Mouse (Mus musculus) MEL (cell line): Measurements from ENCODE around the gene St6galnac3. TPM values are rescaled to one million over a fixed set of nuclear protein-coding genes. Genes with fewer than 3 reads are reported as not detected.

Experiments
- DNase-seq: peaks from one replicate; pipeline ENCODE4 v3.0.0; 2011; ENCODE audit warnings: low read depth, low spot score
- H3K27ac ChIP-seq: 2 replicates; pipeline ENCODE4 v1.5.1; 2012; ENCODE audit warnings: low read depth, mild to moderate bottlenecking, control low read depth, low read length, moderate library complexity; ENCODE audit not compliant: control insufficient read depth
- H3K27me3 ChIP-seq, 2 experiments: fragments of 150-350 bp in 1 of 2; sonication (generic) in 1 of 2; 2 replicates each; pipeline ENCODE4 v1.6.1; 2012; ENCODE audit warnings: low read length in 2 of 2, mild to moderate bottlenecking in 2 of 2, improper control_type of control experiment in 1 of 2, moderate library complexity in 1 of 2; ENCODE audit not compliant: insufficient read depth in 2 of 2, control insufficient read depth in 1 of 2
- H3K36me3 ChIP-seq, 2 experiments: 2 replicates each; pipeline ENCODE4 v1.6.1; 2012 to 2014; ENCODE audit warnings: low read length in 2 of 2, improper control_type of control experiment in 1 of 2, inconsistent platforms in 1 of 2, mild to moderate bottlenecking in 1 of 2; ENCODE audit not compliant: insufficient read depth in 2 of 2, control insufficient read depth in 1 of 2
- H3K4me1 ChIP-seq, 2 experiments: fragments of 150-350 bp in 1 of 2; sonication (generic) in 1 of 2; 2 replicates each; pipeline ENCODE4 v1.6.1; 2012; ENCODE audit warnings: low read length in 2 of 2, improper control_type of control experiment in 1 of 2, mild to moderate bottlenecking in 1 of 2; ENCODE audit not compliant: insufficient read depth in 2 of 2, control insufficient read depth in 1 of 2
- H3K4me3 ChIP-seq, 2 experiments: fragments of 150-350 bp in 1 of 2; sonication (generic) in 1 of 2; 2 replicates each; pipeline ENCODE4 v1.5.1; 2012; ENCODE audit warnings: low read depth in 2 of 2, low read length in 2 of 2, mild to moderate bottlenecking in 2 of 2, moderate library complexity in 2 of 2, control low read depth in 1 of 2, improper control_type of control experiment in 1 of 2; ENCODE audit not compliant: control insufficient read depth in 1 of 2, insufficient read depth in 1 of 2
- H3K79me2 ChIP-seq: 2 replicates; pipeline ENCODE4 v1.6.1; 2012; ENCODE audit warnings: mild to moderate bottlenecking, low read length, moderate library complexity; ENCODE audit not compliant: control insufficient read depth, poor library complexity, insufficient read depth
- H3K9ac ChIP-seq: 2 replicates; pipeline ENCODE4 v1.6.1; 2012; ENCODE audit warnings: low read depth, mild to moderate bottlenecking, control low read depth, low read length, moderate library complexity; ENCODE audit not compliant: control insufficient read depth, poor library complexity, severe bottlenecking
- H3K9me3 ChIP-seq: fragments of 150-350 bp; sonication (generic); replicated peaks from 2 replicates; pipeline ENCODE4 v1.6.1; 2012; ENCODE audit warnings: mild to moderate bottlenecking, low read length, improper control_type of control experiment, moderate library complexity; ENCODE audit not compliant: insufficient read depth
- BHLHE40 ChIP-seq: IDR thresholded peaks from 2 replicates; pipeline ENCODE4 v1.6.1; 2012; ENCODE audit warnings: low read depth, mild to moderate bottlenecking, inconsistent platforms, low read length, improper control_type of control experiment, borderline replicate concordance
- CHD1 ChIP-seq: IDR thresholded peaks from 2 replicates; pipeline ENCODE4 v1.6.1; 2012; ENCODE audit warnings: low read depth, mild to moderate bottlenecking, inconsistent platforms, low read length, improper control_type of control experiment
- E2F4 ChIP-seq: IDR thresholded peaks from 2 replicates; pipeline ENCODE4 v1.6.1; 2011; ENCODE audit warnings: low read depth, low read length, improper control_type of control experiment, borderline replicate concordance
- ELF1 ChIP-seq: IDR thresholded peaks from 2 replicates; pipeline ENCODE4 v1.6.1; 2014; ENCODE audit warnings: low read depth, mild to moderate bottlenecking, inconsistent platforms, low read length, improper control_type of control experiment, moderate library complexity
- EP300 ChIP-seq, 2 experiments: IDR thresholded peaks; 2 replicates each; pipeline ENCODE4 v1.6.1; 2011; ENCODE audit warnings: improper control_type of control experiment in 2 of 2, low read length in 2 of 2, low read depth in 1 of 2, mild to moderate bottlenecking in 1 of 2
- ETS1 ChIP-seq: IDR thresholded peaks from 2 replicates; pipeline ENCODE4 v1.6.1; 2012; ENCODE audit warnings: low read depth, mild to moderate bottlenecking, inconsistent platforms, low read length, improper control_type of control experiment, moderate library complexity
- GABPA ChIP-seq: IDR thresholded peaks from 2 replicates; pipeline ENCODE4 v1.6.1; 2012; ENCODE audit warnings: low read depth, mild to moderate bottlenecking, inconsistent platforms, low read length, improper control_type of control experiment, moderate library complexity
- GATA1 ChIP-seq: IDR thresholded peaks from 2 replicates; pipeline ENCODE4 v1.6.1; 2011; ENCODE audit warnings: low read depth, low read length, improper control_type of control experiment
- JUND ChIP-seq: IDR thresholded peaks from 2 replicates; pipeline ENCODE4 v1.6.1; 2011; ENCODE audit warnings: low read depth, mild to moderate bottlenecking, improper control_type of control experiment, low read length
- MEF2A ChIP-seq: IDR thresholded peaks from 2 replicates; pipeline ENCODE4 v1.6.1; 2014; ENCODE audit warnings: low read depth, mild to moderate bottlenecking, inconsistent platforms, low read length, improper control_type of control experiment; ENCODE audit not compliant: poor library complexity, insufficient replicate concordance, severe bottlenecking; ENCODE audit errors: extremely low read depth
- NELFE ChIP-seq: IDR thresholded peaks from 2 replicates; pipeline ENCODE4 v1.6.1; 2011; ENCODE audit warnings: low read depth, low read length, improper control_type of control experiment
- NRF1 ChIP-seq: IDR thresholded peaks from 2 replicates; pipeline ENCODE4 v1.6.1; 2014; ENCODE audit warnings: low read depth, mild to moderate bottlenecking, inconsistent platforms, low read length, improper control_type of control experiment, moderate library complexity; ENCODE audit not compliant: poor library complexity, insufficient read depth, severe bottlenecking
- RAD21 ChIP-seq: IDR thresholded peaks from 2 replicates; pipeline ENCODE4 v1.6.1; 2011; ENCODE audit warnings: mild to moderate bottlenecking, low read depth, low read length, improper control_type of control experiment
- RCOR1 ChIP-seq: IDR thresholded peaks from 2 replicates; pipeline ENCODE4 v1.6.1; 2012; ENCODE audit warnings: low read depth, mild to moderate bottlenecking, inconsistent platforms, low read length, improper control_type of control experiment
- SIN3A ChIP-seq: IDR thresholded peaks from 2 replicates; pipeline ENCODE4 v1.6.1; 2012; ENCODE audit warnings: low read length, improper control_type of control experiment, inconsistent platforms
- SMC3 ChIP-seq: IDR thresholded peaks from 2 replicates; pipeline ENCODE4 v1.6.1; 2011; ENCODE audit warnings: low read depth, low read length, improper control_type of control experiment
- TAL1 ChIP-seq: IDR thresholded peaks from 2 replicates; pipeline ENCODE4 v1.6.1; 2012; ENCODE audit warnings: mild to moderate bottlenecking, inconsistent platforms, low read length, moderate library complexity, mixed read lengths
- USF2 ChIP-seq, 2 experiments: IDR thresholded peaks; 2 replicates each; pipeline ENCODE4 v1.6.1; 2011 to 2012; ENCODE audit warnings: improper control_type of control experiment in 2 of 2, low read length in 2 of 2, borderline replicate concordance in 1 of 2, inconsistent platforms in 1 of 2, low read depth in 1 of 2, mild to moderate bottlenecking in 1 of 2; ENCODE audit not compliant: insufficient read depth in 1 of 2
- ZMIZ1 ChIP-seq: IDR thresholded peaks from 2 replicates; pipeline ENCODE4 v1.6.1; 2012; ENCODE audit warnings: low read depth, mild to moderate bottlenecking, inconsistent platforms, low read length, improper control_type of control experiment, moderate library complexity
- polyA plus RNA-seq, 2 experiments: library from polyadenylated mRNA; stranded (reverse) in 1 of 2; unstranded in 1 of 2; fragments of >175 nt in 1 of 2; fragments of >200 nt in 1 of 2; gene quantifications; 2 replicates each; pipeline versions ENCODE4 v1.2.1 to v1.2.4; 2012; ENCODE audit warnings: low replicate concordance in 2 of 2, low read depth in 1 of 2; ENCODE audit not compliant: insufficient read length in 2 of 2, insufficient read depth in 1 of 2, missing spikeins in 1 of 2
- total RNA-seq: library from RNA; depleted of rRNA; stranded (reverse); fragments of 300-350 nt; gene quantifications from 2 replicates; pipeline ENCODE4 v1.2.3, GENCODE M21; 2012

Gene St6galnac3
- total and polyA plus RNA-seq, 3 experiments, result 7.8 to 11.4 TPM; not detected in 1

DNA sequence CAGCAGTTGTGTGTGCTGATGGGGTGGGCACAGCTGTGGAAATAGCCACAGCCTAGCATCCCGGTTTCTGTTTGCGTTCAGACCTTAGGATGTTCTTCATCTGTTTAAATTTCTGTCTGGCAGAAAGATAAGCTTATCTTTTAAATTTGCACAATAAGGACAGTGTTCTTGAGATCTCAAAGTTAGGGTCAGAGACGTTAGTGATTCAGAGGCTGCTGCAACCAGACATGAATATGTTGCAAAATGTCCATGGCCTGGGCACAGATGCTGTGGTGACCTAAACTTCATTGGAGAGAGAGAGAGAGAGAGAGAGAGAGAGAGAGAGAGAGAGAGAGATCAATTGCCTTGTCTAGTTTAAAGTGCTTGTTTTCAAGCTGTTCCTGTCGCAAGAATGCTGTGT lies 46.5 kb upstream of the St6galnac3 start:
- Histone ChIP-seq H3K9me3 (no peaks in the 10 kb centered on the region), H3K36me3 (peaks cover 0 to 27% of the 10 kb centered on the region in 2 experiments; a peak in 2 of 4 replicates), H3K9ac (0 out of 2 replicates have a peak overlapping the region, but pooled peaks have one; percentile 9), H3K4me1 (peaks cover 22 to 25% of the 10 kb centered on the region in 2 experiments), H3K79me2 (no peaks in the 10 kb centered on the region), H3K27me3 (no peaks in the 10 kb centered on the region), H3K4me3 (no peak overlapping the region), H3K27ac (peak overlapping the region; percentile 29; the same call in 1 of the 2 replicates)
- TF ChIP-seq BHLHE40 (no peak), NRF1 (no peak), SIN3A (no peak), RAD21 (no peak), GABPA (no peak), GATA1 (peak; percentile 62), NELFE (no peak), EP300 (IDR thresholded peaks at IDR 0.05; ENCODE audit: low read depth in 1 of 2, low read length in 2 of 2) (peak; percentile 17 to 27; a peak in 2 of 4 replicates), E2F4 (no peak), TAL1 (no peak), ETS1 (0 out of 2 replicates have a peak, but pooled peaks have one; percentile 17), SMC3 (no peak), JUND (no peak; the same call in 1 of the 2 replicates), MEF2A (no peak), CHD1 (no peak), RCOR1 (no peak), ELF1 (no peak), ZMIZ1 (no peak), USF2 (IDR thresholded peaks at IDR 0.05; ENCODE audit: borderline replicate concordance in 1 of 2, insufficient read depth in 1 of 2, low read depth in 1 of 2, low read length in 2 of 2) (no peak)
- no peak for DNase-seq

- TF ChIP-seq JUND, result no peak
- Histone ChIP-seq H3K9me3 (no peaks in the 10 kb centered on the region), H3K36me3 (peaks cover 0 to 31% of the 10 kb centered on the region in 2 experiments; a peak in 2 of 4 replicates), H3K4me3 (no peak overlapping the region), H3K79me2 (no peaks in the 10 kb centered on the region), H3K27me3 (no peaks in the 10 kb centered on the region), H3K9ac (no peak overlapping the region), H3K4me1 (peaks cover 24 to 30% of the 10 kb centered on the region in 2 experiments), H3K27ac (peak overlapping the region; percentile 21; the same call in 1 of the 2 replicates)
- DNase-seq, result no peak
These were observed 45.6 kb upstream of the St6galnac3 start for GRCm38 (mm10) chr3:153770573-153770972.
